Mouse (Mus musculus) layer of hippocampus, postnatal 25 days (tissue): ENCODE measurements around the gene Slc17a2. TPM values are rescaled to one million over a fixed set of nuclear protein-coding genes. Genes with fewer than 3 reads are reported as not detected.
A peak's percentile ranks its signal among the peaks of the same experiment; 100 is the strongest.

ENCODE experiments used
- DNase-seq, 2 experiments: peaks; one replicate each; pipeline ENCODE4 v3.0.0; 2022; ENCODE audit warnings: mixed read lengths in 2 of 2, low spot score in 1 of 2; ENCODE audit errors: extremely low spot score in 1 of 2
- total RNA-seq, 2 experiments: library from RNA; stranded (reverse); gene quantifications; 2 replicates each; pipeline ENCODE4 v1.2.3; 2021

Slc17a2 gene
- total RNA-seq, 2 experiments from 2014 or later = 0.12 TPM; not detected in 1

- no peak for DNase-seq
Observed at GRCm38 (mm10) chr13:23779025-23779424, 27.8 kb upstream of the Slc17a2 start.

GRCm38 (mm10) chr13:23792520-23792919 lies 14.3 kb upstream of the Slc17a2 start:
- DNase-seq = peak in 1 of 2 experiments; percentile 47

- no peak for DNase-seq
Observed at GRCm38 (mm10) chr13:23799405-23799804, 7.4 kb upstream of the Slc17a2 start.

- no peak for DNase-seq
Observed at GRCm38 (mm10) chr13:23804532-23804931, 2.3 kb upstream of the Slc17a2 start.

GRCm38 (mm10) chr13:23816148-23816547 lies 9.4 kb downstream of the Slc17a2 start:
- no peak for DNase-seq

- no peak for DNase-seq
Observed at GRCm38 (mm10) chr13:23820179-23820940, 13.6 kb downstream of the Slc17a2 start.

- DNase-seq = no peak
Observed at GRCm38 (mm10) chr13:23822213-23822612, 15.4 kb downstream of the Slc17a2 start.

GRCm38 (mm10) chr13:23826606-23827005 lies 19.8 kb downstream of the Slc17a2 start:
- DNase-seq = no peak

GRCm38 (mm10) chr13:23833053-23833452 lies 26.3 kb downstream of the Slc17a2 start:
- DNase-seq = peak in 1 of 2 experiments; percentile 20

- no peak for DNase-seq
Observed at GRCm38 (mm10) chr13:23834836-23835235, 28.0 kb downstream of the Slc17a2 start.

GRCm38 (mm10) chr13:23836630-23837029 lies 29.8 kb downstream of the Slc17a2 start:
- DNase-seq = no peak

- no peak for DNase-seq
Observed at GRCm38 (mm10) chr13:23839308-23839707, 32.5 kb downstream of the Slc17a2 start, which contains the start of gene Slc17a3. Slc17a3 (plus strand) TSS chr13:23839434.

- no peak for DNase-seq
Observed at GRCm38 (mm10) chr13:23845851-23846250, 39.1 kb downstream of the Slc17a2 start.

GRCm38 (mm10) chr13:23849299-23849698 lies 42.5 kb downstream of the Slc17a2 start:
- no peak for DNase-seq

- DNase-seq = no peak
Observed at GRCm38 (mm10) chr13:23856401-23856800, 49.6 kb downstream of the Slc17a2 start.

- no peak for DNase-seq
Observed at GRCm38 (mm10) chr13:23861815-23862214, 55.0 kb downstream of the Slc17a2 start.

- no peak for DNase-seq
Observed at GRCm38 (mm10) chr13:23864711-23865110, 57.9 kb downstream of the Slc17a2 start.

- DNase-seq = no peak
Observed at GRCm38 (mm10) chr13:23866086-23866710, 59.4 kb downstream of the Slc17a2 start.

- DNase-seq = no peak
Observed at GRCm38 (mm10) chr13:23867000-23867399, 60.2 kb downstream of the Slc17a2 start.

GRCm38 (mm10) chr13:23867405-23867804 lies 60.6 kb downstream of the Slc17a2 start, which contains the start of gene Slc17a1:
Slc17a1 (plus strand) TSS chr13:23867750.
- DNase-seq = no peak

- no peak for DNase-seq
Observed at GRCm38 (mm10) chr13:23868790-23869533, 62.2 kb downstream of the Slc17a2 start.
